Mouse (Mus musculus): Measurements from ENCODE around the gene Clns1a. TPM values are rescaled to one million over a fixed set of nuclear protein-coding genes. Genes with fewer than 3 reads are reported as not detected.
A peak's percentile ranks its signal among the peaks of the same experiment; 100 is the strongest.

The Clns1a gene
- polyA plus RNA-seq (2015; fragmentation: Nextera tagmentation; extraction: Ambion mirVana): 199 and 205 TPM in 2 replicates

- WGBS: under 1% methylated on average over 63 of the region's 63 CpGs
- peaks cover 6% of the 10 kb centered on the region for H3K9me3 ChIP-seq (ENCODE audit: low read length)
- peak; percentile 99 for ATAC-seq (ENCODE audit: low FRiP score, low TSS enrichment)
- H3K36me3 ChIP-seq (ENCODE audit: insufficient read depth, low read length): peaks cover 15% of the 10 kb centered on the region
- peak within 1 kb of the TSS; percentile 79 for H3K27ac ChIP-seq (ENCODE audit: low read length)
- peak within 1 kb of the TSS; percentile 75 for H3K9ac ChIP-seq (replicated peaks; ENCODE audit: low read length)
- peaks cover 12% of the 10 kb centered on the region for H3K4me1 ChIP-seq (ENCODE audit: insufficient read depth, low read length)
- H3K27me3 ChIP-seq (ENCODE audit: insufficient read depth, low read length): no peaks in the 10 kb centered on the region
- H3K4me3 ChIP-seq (ENCODE audit: low read length): peak within 1 kb of the TSS; percentile 68
- peak within 1 kb of the TSS; percentile 79 for H3K4me2 ChIP-seq (replicated peaks; ENCODE audit: low read depth, low read length)
These were observed at the start of gene Clns1a for GRCm38 (mm10) chr7:97696506-97697254. Clns1a (plus strand) TSS chr7:97696634.

GRCm38 (mm10) chr7:97647656-97648055, 48.8 kb upstream of the Clns1a start:
- H3K27me3 ChIP-seq (ENCODE audit: insufficient read depth, low read length): no peaks in the 10 kb centered on the region
- no peaks in the 10 kb centered on the region for H3K9me3 ChIP-seq (ENCODE audit: low read length)
- ATAC-seq (ENCODE audit: low FRiP score, low TSS enrichment): no peak
- no peaks in the 10 kb centered on the region for H3K4me1 ChIP-seq (ENCODE audit: insufficient read depth, low read length)
- WGBS: 87% methylated on average over 5 of the region's 5 CpGs
- H3K9ac ChIP-seq (replicated peaks; ENCODE audit: low read length): no peak overlapping the region
- no peaks in the 10 kb centered on the region for H3K36me3 ChIP-seq (ENCODE audit: insufficient read depth, low read length)
- H3K27ac ChIP-seq (ENCODE audit: low read length): no peak overlapping the region
- H3K4me2 ChIP-seq (replicated peaks; ENCODE audit: low read depth, low read length): no peak overlapping the region
- no peak overlapping the region for H3K4me3 ChIP-seq (ENCODE audit: low read length)

GRCm38 (mm10) chr7:97650729-97651128, 45.7 kb upstream of the Clns1a start:
- Histone ChIP-seq H3K27me3 (ENCODE audit: insufficient read depth, low read length) (no peaks in the 10 kb centered on the region), H3K36me3 (ENCODE audit: insufficient read depth, low read length) (peaks cover 13% of the 10 kb centered on the region), H3K9ac (replicated peaks; ENCODE audit: low read length) (no peak overlapping the region), H3K4me2 (replicated peaks; ENCODE audit: low read depth, low read length) (no peak overlapping the region), H3K4me1 (ENCODE audit: insufficient read depth, low read length) (no peaks in the 10 kb centered on the region), H3K9me3 (ENCODE audit: low read length) (no peaks in the 10 kb centered on the region), H3K27ac (ENCODE audit: low read length) (no peak overlapping the region), H3K4me3 (ENCODE audit: low read length) (no peak overlapping the region)
- no peak for ATAC-seq (ENCODE audit: low FRiP score, low TSS enrichment)
- 92% methylated on average over 4 of the region's 4 CpGs for WGBS

- no peaks in the 10 kb centered on the region for H3K27me3 ChIP-seq (ENCODE audit: insufficient read depth, low read length)
- no peak overlapping the region for H3K9ac ChIP-seq (replicated peaks; ENCODE audit: low read length)
- H3K9me3 ChIP-seq (ENCODE audit: low read length): no peaks in the 10 kb centered on the region
- 90% methylated on average over 6 of the region's 6 CpGs for WGBS
- H3K4me1 ChIP-seq (ENCODE audit: insufficient read depth, low read length): no peaks in the 10 kb centered on the region
- H3K4me2 ChIP-seq (replicated peaks; ENCODE audit: low read depth, low read length): no peak overlapping the region
- H3K27ac ChIP-seq (ENCODE audit: low read length): no peak overlapping the region
- H3K4me3 ChIP-seq (ENCODE audit: low read length): no peak overlapping the region
- no peak for ATAC-seq (ENCODE audit: low FRiP score, low TSS enrichment)
- H3K36me3 ChIP-seq (ENCODE audit: insufficient read depth, low read length): peaks cover 23% of the 10 kb centered on the region
These were observed 40.3 kb upstream of the Clns1a start for GRCm38 (mm10) chr7:97656144-97656543.

- H3K27ac ChIP-seq (ENCODE audit: low read length): no peak overlapping the region
- H3K4me1 ChIP-seq (ENCODE audit: insufficient read depth, low read length): no peaks in the 10 kb centered on the region
- no peaks in the 10 kb centered on the region for H3K9me3 ChIP-seq (ENCODE audit: low read length)
- H3K4me3 ChIP-seq (ENCODE audit: low read length): no peak overlapping the region
- no peak overlapping the region for H3K9ac ChIP-seq (replicated peaks; ENCODE audit: low read length)
- WGBS: 94% methylated on average over 4 of the region's 4 CpGs
- H3K4me2 ChIP-seq (replicated peaks; ENCODE audit: low read depth, low read length): no peak overlapping the region
- H3K36me3 ChIP-seq (ENCODE audit: insufficient read depth, low read length): peaks cover 36% of the 10 kb centered on the region
- ATAC-seq (ENCODE audit: low FRiP score, low TSS enrichment): no peak
- no peaks in the 10 kb centered on the region for H3K27me3 ChIP-seq (ENCODE audit: insufficient read depth, low read length)
These were observed 34.8 kb upstream of the Clns1a start for GRCm38 (mm10) chr7:97661634-97662033.

- H3K36me3 ChIP-seq (ENCODE audit: insufficient read depth, low read length): peaks cover 19% of the 10 kb centered on the region
These were observed 17.2 kb upstream of the Clns1a start for GRCm38 (mm10) chr7:97679239-97679638.

GRCm38 (mm10) chr7:97687831-97688230, 8.6 kb upstream of the Clns1a start:
- WGBS: 83% methylated on average over 2 of the region's 2 CpGs
- Histone ChIP-seq H3K9me3 (ENCODE audit: low read length) (no peaks in the 10 kb centered on the region), H3K9ac (replicated peaks; ENCODE audit: low read length) (no peak overlapping the region), H3K36me3 (ENCODE audit: insufficient read depth, low read length) (peaks cover 20% of the 10 kb centered on the region), H3K4me3 (ENCODE audit: low read length) (no peak overlapping the region), H3K27ac (ENCODE audit: low read length) (no peak overlapping the region), H3K27me3 (ENCODE audit: insufficient read depth, low read length) (no peaks in the 10 kb centered on the region), H3K4me1 (ENCODE audit: insufficient read depth, low read length) (no peaks in the 10 kb centered on the region), H3K4me2 (replicated peaks; ENCODE audit: low read depth, low read length) (no peak overlapping the region)
- ATAC-seq (ENCODE audit: low FRiP score, low TSS enrichment): no peak

More at GRCm38 (mm10) chr7:97679239-97679638, 17.2 kb upstream of the Clns1a start:
- Histone ChIP-seq H3K4me3 (ENCODE audit: low read length) (no peak overlapping the region), H3K9me3 (ENCODE audit: low read length) (no peaks in the 10 kb centered on the region), H3K9ac (replicated peaks; ENCODE audit: low read length) (no peak overlapping the region), H3K27me3 (ENCODE audit: insufficient read depth, low read length) (no peaks in the 10 kb centered on the region), H3K27ac (ENCODE audit: low read length) (no peak overlapping the region), H3K4me2 (replicated peaks; ENCODE audit: low read depth, low read length) (no peak overlapping the region), H3K4me1 (ENCODE audit: insufficient read depth, low read length) (no peaks in the 10 kb centered on the region)
- WGBS: 26% methylated on average over 1 of the region's 1 CpGs
- no peak for ATAC-seq (ENCODE audit: low FRiP score, low TSS enrichment)

GRCm38 (mm10) chr7:97695441-97695840, 993 bp upstream of the Clns1a start:
- 100% methylated on average over 1 of the region's 1 CpGs for WGBS
- Histone ChIP-seq H3K4me1 (ENCODE audit: insufficient read depth, low read length) (peaks cover 12% of the 10 kb centered on the region), H3K9ac (replicated peaks; ENCODE audit: low read length) (no peak overlapping the region; the same call in 1 of the 2 replicates), H3K27ac (ENCODE audit: low read length) (no peak overlapping the region), H3K4me3 (ENCODE audit: low read length) (no peak overlapping the region), H3K9me3 (ENCODE audit: low read length) (peaks cover 6% of the 10 kb centered on the region), H3K36me3 (ENCODE audit: insufficient read depth, low read length) (peaks cover 15% of the 10 kb centered on the region), H3K4me2 (replicated peaks; ENCODE audit: low read depth, low read length) (peak overlapping the region; percentile 79; the same call in 1 of the 2 replicates), H3K27me3 (ENCODE audit: insufficient read depth, low read length) (no peaks in the 10 kb centered on the region)
- ATAC-seq (ENCODE audit: low FRiP score, low TSS enrichment): no peak

GRCm38 (mm10) chr7:97696133-97696505, 315 bp upstream of the Clns1a start:
- Histone ChIP-seq H3K4me2 (replicated peaks; ENCODE audit: low read depth, low read length) (peak overlapping the region; percentile 79), H3K27me3 (ENCODE audit: insufficient read depth, low read length) (no peaks in the 10 kb centered on the region), H3K4me3 (ENCODE audit: low read length) (peak overlapping the region; percentile 68), H3K36me3 (ENCODE audit: insufficient read depth, low read length) (peaks cover 15% of the 10 kb centered on the region), H3K9ac (replicated peaks; ENCODE audit: low read length) (peak overlapping the region; percentile 75), H3K4me1 (ENCODE audit: insufficient read depth, low read length) (peaks cover 12% of the 10 kb centered on the region), H3K27ac (ENCODE audit: low read length) (peak overlapping the region; percentile 79), H3K9me3 (ENCODE audit: low read length) (peaks cover 6% of the 10 kb centered on the region)
- ATAC-seq (ENCODE audit: low FRiP score, low TSS enrichment): peak; percentile 72
- WGBS: 40% methylated on average over 19 of the region's 19 CpGs

- H3K9ac ChIP-seq (replicated peaks; ENCODE audit: low read length): no peak overlapping the region
- no peak overlapping the region for H3K4me3 ChIP-seq (ENCODE audit: low read length)
- peaks cover 15% of the 10 kb centered on the region for H3K36me3 ChIP-seq (ENCODE audit: insufficient read depth, low read length)
- H3K4me1 ChIP-seq (ENCODE audit: insufficient read depth, low read length): peaks cover 12% of the 10 kb centered on the region
- 91% methylated on average over 4 of the region's 4 CpGs for WGBS
- no peak for ATAC-seq (ENCODE audit: low FRiP score, low TSS enrichment)
- no peak overlapping the region for H3K4me2 ChIP-seq (replicated peaks; ENCODE audit: low read depth, low read length)
- no peak overlapping the region for H3K27ac ChIP-seq (ENCODE audit: low read length)
- peaks cover 6% of the 10 kb centered on the region for H3K9me3 ChIP-seq (ENCODE audit: low read length)
- no peaks in the 10 kb centered on the region for H3K27me3 ChIP-seq (ENCODE audit: insufficient read depth, low read length)
These were observed 3.7 kb downstream of the Clns1a start for GRCm38 (mm10) chr7:97700173-97700572.
